Mouse (Mus musculus) kidney, adult 9 months (tissue): Measurements from ENCODE around the gene Ell3.
A peak's percentile ranks its signal among the peaks of the same experiment; 100 is the strongest.
"Not testable (repeated sequence)": the region's sequence is repeated elsewhere in the genome, so short reads cannot be mapped to it uniquely, and the experiment has no call there.

ENCODE experiments used
- DNase-seq: peaks from one replicate; pipeline ENCODE4 v3.0.0; 2022

The Ell3 gene

GRCm38 (mm10) chr2:121444178-121444577, at the start of gene Ell3:
Ell3 (minus strand) TSS chr2:121444278.
- DNase-seq, result no peak

GRCm38 (mm10) chr2:121484403-121484802, 40.3 kb upstream of the Ell3 start:
- DNase-seq, result not testable (repeated sequence)

GRCm38 (mm10) chr2:121483576-121483975, 39.5 kb upstream of the Ell3 start:
- no peak for DNase-seq

- not testable (repeated sequence) for DNase-seq
Measured at GRCm38 (mm10) chr2:121480916-121481315, 36.8 kb upstream of the Ell3 start.

GRCm38 (mm10) chr2:121480498-121480897, 36.4 kb upstream of the Ell3 start:
- peak; percentile 37 for DNase-seq

GRCm38 (mm10) chr2:121477491-121478266, 33.6 kb upstream of the Ell3 start:
- no peak for DNase-seq

GRCm38 (mm10) chr2:121475306-121475705, 31.2 kb upstream of the Ell3 start:
- DNase-seq, result not testable (repeated sequence)

GRCm38 (mm10) chr2:121474180-121474535, 30.1 kb upstream of the Ell3 start:
- no peak for DNase-seq

GRCm38 (mm10) chr2:121473301-121474179, 29.5 kb upstream of the Ell3 start, which contains the start of gene Mfap1b:
Mfap1b (minus strand) TSS chr2:121474067.
- DNase-seq, result peak; percentile 91

GRCm38 (mm10) chr2:121472783-121473182, 28.7 kb upstream of the Ell3 start:
- DNase-seq, result not testable (repeated sequence)

- not testable (repeated sequence) for DNase-seq
Measured at GRCm38 (mm10) chr2:121468982-121469381, 24.9 kb upstream of the Ell3 start.

- no peak for DNase-seq
Measured at GRCm38 (mm10) chr2:121460071-121460470, 16.0 kb upstream of the Ell3 start.

- peak; percentile 89 for DNase-seq
Measured at GRCm38 (mm10) chr2:121456692-121457642, 12.9 kb upstream of the Ell3 start, which contains the start of gene Serinc4. Serinc4 (minus strand) TSS chr2:121456781.

GRCm38 (mm10) chr2:121455534-121455933, 11.5 kb upstream of the Ell3 start:
- DNase-seq, result no peak

- no peak for DNase-seq
Measured at GRCm38 (mm10) chr2:121453917-121454316, 9.8 kb upstream of the Ell3 start.

GRCm38 (mm10) chr2:121452990-121453389, 8.9 kb upstream of the Ell3 start, which contains the start of gene Hypk:
Hypk (plus strand) TSS chr2:121453290.
- no peak for DNase-seq

- DNase-seq, result no peak
Measured at GRCm38 (mm10) chr2:121452361-121452760, 8.3 kb upstream of the Ell3 start.

GRCm38 (mm10) chr2:121450093-121450492, 6.0 kb upstream of the Ell3 start:
- DNase-seq, result peak; percentile 58

GRCm38 (mm10) chr2:121449545-121450011, 5.5 kb upstream of the Ell3 start:
- DNase-seq, result no peak

GRCm38 (mm10) chr2:121448739-121449535, 4.9 kb upstream of the Ell3 start, which contains the start of gene Serf2:
Serf2 (plus strand) TSS chr2:121449195.
- DNase-seq, result peak; percentile 100

- peak; percentile 74 for DNase-seq
Measured at GRCm38 (mm10) chr2:121448136-121448535, 4.1 kb upstream of the Ell3 start.
